Mouse (Mus musculus) spleen, postnatal 36 days (tissue): ENCODE measurements around the gene Gm43064.
"Not testable (repeated sequence)": the region's sequence is repeated elsewhere in the genome, so short reads cannot be mapped to it uniquely, and the experiment has no call there.

Experiments
- DNase-seq, 2 experiments: peaks; one replicate each; pipeline ENCODE4 v3.0.0; 2022; ENCODE audit warnings: low spot score in 2 of 2, mixed read lengths in 1 of 2

Gm43064 gene

DNA sequence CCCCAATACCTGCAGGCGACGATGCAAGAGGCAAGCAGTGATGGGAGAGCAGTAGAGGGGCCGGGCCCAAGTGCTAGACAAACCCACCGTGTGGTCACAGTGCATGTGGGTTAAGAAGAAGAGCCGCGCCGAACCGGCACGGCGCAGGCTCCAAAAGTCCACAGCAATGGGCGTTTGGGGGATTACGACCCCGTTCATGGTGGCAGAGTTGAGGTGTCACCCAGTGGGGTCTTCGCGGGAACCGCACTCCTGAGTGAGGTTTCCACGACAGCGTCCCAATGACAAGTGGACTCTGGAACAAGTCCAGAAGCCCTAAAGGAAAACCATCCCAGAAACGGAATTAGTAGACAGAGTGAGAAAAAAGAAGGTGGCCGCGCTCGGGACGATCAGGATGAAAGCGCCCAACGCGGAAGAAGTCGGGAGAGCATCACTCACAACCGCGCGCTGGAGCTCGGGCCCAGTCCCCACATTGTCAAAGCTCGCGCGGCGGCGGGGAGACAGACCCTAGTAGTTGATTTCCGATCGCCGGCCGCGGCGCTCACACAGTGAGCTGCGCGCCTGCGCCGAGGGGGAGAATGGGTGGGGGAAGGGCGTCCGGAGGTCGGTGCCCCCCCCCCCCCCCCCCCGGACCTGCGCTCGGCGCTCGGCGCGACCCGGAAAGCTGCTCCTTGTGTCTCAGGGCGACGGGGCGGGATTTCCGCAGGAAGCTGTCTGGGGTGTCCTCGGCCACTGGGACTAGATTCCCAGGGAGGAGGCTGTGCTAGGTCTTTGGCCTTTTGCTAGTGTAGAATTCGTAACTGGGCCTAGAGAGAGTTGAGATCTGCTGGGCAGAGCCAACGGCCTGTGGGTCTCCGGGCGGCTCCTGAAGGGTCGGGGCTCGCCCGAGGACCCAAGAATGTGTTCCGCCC is at the start of gene Gm43064, which contains the start of the genes Dclre1b and Ap4b1:
TSS of gene Gm43064 (plus strand) at position 683 of the 908 bp plus-strand sequence.
TSS of gene Dclre1b (minus strand) at position 554 of the 908 bp plus-strand sequence.
TSS of gene Ap4b1 (plus strand) at position 630 of the 908 bp plus-strand sequence.
- DNase-seq = peak; percentile 91 to 92

DNA sequence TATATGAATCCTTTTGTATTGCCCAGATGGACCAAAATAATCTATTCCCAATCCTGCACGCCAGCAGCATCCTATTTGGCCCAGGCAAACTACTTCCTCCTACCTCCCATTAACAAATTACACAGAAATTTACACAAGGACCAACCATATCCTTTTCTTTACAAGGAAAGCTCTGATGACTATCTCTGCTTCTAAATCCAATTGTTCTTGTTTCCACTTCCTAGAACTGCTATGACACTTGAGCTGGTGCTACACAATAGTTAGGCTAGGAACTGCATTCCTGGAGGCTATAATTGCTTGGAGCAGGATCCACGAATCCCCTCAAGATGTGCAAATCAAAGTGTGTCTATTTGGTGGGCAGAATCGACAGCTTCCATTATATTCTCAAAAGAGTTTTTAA is 42.6 kb upstream of the Gm43064 start:
- DNase-seq = no peak

DNA sequence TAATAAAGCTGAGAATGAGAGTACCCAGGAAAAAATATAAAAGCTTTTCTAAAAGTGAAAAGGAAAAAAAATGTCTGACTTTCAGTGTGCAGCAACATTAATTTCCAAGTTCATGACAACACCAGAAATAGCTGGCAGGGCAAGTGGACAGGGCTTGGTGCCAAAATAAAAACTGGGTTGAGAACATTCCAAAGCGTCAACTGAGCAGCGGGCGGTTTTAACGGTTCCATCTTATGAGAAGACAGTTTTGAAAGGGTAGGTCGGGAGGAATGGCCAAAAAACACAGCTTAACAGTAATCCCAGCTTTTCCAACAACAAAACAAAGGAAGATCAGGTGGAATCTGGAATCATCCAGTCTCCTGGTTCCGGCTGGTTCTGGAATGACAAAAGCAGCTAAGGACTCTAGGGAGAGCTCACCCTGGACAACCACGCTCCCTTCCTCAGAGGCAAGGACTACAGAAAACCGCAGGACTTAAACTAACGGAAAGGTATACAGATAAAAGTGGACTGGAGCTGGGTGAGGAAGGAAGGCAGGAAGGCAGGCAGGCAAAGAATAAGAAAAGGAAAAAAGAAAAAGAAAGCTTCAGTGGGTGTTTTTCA is 37.7 kb upstream of the Gm43064 start:
- DNase-seq = no peak

DNA sequence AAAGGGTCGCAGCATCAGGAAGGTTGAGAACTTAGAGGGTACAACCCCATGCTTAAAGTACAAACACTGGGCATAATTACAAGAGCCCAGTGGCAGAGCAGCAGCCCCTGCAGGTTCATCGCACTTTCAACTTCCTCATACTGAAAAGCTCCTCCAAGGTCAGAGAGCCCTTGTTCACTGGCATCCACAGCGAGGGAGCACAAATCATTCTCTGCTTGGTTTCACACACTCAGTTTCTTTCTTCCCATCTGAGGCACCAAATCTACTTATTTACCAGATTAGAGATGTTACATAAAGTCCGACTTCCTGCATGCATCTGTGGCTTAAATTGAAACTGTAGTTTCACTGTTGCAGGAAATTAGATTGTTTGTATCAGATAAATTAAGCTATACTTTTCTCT is 36.5 kb upstream of the Gm43064 start:
- DNase-seq = peak; percentile 75 to 79

DNA sequence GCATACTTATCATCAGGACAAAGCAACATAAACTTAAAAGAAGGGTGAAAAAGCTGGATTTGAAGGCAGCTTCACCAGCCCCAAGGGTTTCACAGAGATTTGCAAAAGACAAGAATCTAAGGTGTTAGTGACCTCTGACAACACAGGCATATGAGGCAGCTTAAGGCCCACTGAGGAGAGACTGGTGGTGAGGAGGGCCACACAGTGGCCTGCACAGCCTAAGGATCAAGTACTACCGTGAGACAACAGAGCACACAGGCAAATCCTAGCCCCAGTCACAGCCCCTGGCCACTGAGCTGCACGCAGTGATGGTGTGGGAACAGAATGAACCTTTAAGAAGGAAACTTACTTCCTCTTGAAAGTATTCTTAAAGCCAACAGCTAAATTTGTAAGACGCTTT is 35.9 kb upstream of the Gm43064 start:
- DNase-seq = no peak

DNA sequence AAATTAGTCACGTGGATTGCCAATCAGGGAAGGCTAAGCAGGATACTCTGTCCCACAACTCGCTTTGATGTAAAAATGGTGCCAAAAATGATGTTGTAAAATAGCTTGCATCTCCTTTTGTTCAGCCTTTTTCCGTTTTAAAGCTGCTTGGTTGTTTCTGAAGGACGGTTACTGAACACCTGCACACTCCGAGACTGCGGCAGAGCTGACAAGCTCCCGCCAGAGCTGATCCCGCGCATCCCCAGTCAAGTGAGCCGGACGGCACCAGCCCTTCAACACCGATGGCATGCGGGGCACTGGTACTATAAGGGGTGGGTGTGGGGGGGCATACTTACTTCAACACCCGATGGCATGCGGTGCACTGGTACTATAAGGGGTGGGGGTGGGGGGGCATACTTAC is 35.4 kb upstream of the Gm43064 start:
- no peak for DNase-seq

DNA sequence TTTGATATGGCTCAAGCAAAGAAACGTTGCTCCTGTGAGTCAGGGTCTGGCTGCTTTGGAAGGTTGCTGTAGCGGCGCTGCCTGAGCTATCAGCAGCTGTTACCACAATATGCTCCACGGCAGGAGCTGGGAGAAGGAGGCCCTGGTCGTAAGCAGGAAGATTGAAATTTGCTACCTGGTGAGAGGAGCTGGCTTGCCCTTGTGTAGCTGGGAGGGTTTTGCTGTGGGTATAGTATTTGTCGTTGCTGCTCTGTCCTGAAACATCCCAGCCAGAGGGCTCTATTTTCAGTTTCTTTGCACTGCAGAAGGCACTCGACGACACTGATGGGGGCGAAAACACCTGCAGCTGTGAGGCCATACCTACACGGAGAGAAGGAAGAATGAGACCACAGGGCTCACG is 31.4 kb upstream of the Gm43064 start:
- no peak for DNase-seq

DNA sequence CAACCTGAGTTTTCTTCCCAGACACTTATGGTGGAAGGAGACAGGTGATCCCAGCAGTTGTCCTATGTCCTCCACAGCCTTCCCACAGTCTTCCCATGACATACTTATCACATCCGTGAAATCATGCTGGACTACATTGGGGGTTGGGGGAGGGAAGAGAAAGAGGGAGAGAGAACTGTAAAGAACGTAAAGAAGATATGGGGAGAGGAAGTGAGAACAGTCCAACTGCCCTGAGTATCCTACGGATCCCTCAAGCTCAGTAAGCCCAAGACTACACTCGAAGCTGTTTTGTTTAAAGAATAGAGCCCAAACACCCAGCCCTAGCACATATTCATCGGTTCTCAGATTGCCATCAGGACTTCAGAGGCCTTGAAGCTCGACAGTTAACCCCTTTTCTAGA is 30.7 kb upstream of the Gm43064 start:
- no peak for DNase-seq

DNA sequence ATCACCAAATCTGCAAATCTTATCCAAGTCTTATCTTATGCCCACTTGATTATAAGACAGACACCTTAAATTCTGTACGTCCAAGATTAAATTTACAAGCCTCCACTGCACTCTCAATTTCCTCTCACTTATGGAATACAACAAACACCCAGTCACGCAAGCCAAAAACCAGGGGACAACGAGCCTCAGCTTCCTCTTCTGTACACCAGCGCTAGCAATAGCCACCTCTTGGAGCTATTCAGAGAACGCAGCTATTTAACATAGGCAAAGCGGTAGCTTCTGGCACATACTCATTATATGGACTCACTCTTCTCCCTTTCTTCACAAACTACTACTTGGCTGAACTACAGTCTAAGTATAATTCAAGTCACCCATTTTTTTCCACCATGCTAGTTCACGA is 30.2 kb upstream of the Gm43064 start:
- no peak for DNase-seq

DNA sequence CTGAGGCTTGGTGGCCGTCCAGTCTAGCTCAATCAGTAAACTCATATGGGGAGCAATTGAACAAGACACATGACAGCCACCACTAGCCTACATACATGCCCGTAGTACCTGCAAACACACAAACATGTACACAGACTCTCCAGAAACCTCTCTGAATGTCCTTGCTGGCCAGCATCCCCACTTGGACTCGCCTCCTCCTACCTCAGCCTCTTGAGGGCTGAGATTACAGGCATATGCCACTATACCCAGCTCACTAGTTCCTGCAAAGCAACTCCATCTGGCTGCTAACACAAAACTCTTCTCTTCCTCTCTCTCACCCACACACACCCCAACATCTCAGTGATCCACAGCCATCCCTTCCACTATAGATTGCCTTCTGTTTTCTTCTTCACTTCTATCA is 29.1 kb upstream of the Gm43064 start:
- DNase-seq = no peak

DNA sequence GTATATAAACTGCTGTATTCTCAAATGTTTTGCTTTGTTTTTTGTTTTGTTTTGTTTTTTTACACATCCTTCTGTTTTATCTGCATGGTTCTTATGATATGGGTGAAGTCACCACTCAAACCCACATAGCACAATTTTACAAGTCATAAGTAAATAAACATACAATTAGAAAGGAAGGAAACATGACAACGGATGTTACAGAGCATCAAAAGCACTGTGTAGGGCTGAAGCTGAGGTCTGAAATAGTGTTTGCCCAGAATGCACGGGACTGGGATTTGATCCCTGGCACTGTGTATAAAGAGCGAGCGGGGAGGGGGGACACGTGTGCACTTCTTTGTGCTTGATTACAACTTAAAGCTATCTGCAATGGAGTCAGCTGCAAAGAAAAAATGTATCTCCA is 28.6 kb upstream of the Gm43064 start:
- DNase-seq = no peak

DNA sequence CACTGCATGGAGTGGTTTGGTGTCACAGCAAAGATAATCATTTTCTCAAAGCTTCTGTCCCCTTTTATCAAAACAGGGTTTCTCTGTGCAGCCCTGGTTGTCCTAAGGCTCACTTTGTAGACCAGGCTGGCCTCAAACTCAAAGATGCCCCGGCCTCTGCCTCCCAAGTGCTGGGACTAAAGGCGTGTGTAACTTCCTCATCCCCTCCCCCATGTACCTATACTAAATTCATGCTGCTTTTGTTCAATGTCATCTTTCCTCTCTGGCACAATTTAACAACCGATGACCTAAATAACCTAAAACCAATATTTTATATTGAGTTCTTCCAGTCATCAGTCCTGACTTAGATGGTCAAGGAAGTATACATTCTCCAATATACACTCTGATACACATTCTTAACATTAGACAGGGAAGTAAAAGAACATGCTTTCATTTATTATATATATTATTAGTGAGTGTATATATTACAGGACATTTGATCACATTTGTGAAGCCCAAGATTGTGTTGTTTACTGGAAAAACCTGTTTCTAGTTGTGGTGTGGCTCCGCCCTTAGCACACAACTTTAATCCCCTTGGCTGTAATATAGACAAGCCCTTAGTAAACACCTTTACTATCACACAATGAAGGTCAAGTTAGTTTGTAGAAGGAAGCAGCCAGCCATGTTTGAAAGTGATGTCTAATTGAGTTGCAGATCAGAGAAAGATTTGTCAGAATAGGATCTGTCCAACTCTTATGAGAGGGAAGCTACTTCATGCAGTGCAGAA is 26.3 kb upstream of the Gm43064 start:
- peak in 1 of 2 experiments; percentile 45 for DNase-seq

DNA sequence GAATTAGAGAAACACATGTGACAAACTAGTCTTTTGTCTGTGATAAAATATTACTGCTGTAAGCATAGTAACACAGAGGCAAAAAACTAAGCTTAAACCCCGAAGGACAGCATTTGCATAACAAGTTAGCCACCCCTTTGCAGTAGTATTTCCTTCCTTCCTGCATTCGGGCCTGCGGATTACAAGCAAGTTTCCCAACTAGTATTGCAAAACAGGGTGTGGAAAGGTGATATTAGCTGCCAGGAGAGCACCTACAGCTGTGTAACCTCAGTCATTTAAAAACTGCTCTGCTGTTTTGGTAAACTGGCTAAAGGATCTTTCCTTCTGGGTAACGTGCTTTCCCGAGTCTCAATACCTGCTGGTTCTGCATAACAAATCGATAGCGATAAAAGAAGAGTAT is 22.1 kb upstream of the Gm43064 start:
- DNase-seq = peak; percentile 48 to 59

DNA sequence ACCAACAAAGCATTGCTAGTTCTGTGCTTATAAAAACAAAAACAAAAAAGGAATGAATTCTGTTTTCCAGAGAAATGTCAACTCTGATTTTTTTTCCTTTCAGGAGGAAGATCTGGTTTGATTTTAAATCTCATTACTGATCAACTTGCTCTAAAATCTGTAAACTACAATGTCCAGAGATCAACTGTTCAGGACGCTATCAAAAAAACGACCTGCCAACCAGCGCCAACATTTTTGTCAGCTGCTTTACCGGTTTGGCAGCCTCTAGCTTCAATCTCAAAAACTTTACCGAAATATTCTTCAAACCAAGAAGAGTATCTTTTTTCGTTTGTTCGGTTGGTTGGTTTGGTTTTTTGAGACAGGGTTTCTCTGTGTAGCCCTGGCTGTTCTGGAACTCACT is 20.3 kb upstream of the Gm43064 start:
- DNase-seq = no peak

DNA sequence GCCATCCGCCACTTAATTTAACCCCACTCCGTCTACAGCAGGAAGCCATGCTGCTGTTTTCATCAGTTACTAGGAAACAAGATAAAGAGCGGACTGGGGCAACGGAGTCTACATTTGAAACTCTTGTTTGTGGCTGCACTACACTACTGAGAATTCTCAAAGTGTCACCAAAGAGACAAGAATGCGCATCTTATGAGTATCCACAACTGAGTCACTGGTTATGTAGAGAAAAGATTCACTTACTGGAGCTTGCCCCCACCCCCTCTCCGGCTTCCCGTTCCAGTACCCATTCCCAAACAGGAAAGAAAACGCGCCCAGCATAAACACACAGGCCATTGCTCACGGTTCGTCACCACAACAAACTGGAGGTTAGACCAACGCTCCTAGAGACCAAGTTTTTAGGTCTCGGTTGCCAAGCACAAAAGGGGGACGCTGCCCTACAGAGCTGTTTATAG is 19.5 kb upstream of the Gm43064 start:
- peak; percentile 46 to 56 for DNase-seq

DNA sequence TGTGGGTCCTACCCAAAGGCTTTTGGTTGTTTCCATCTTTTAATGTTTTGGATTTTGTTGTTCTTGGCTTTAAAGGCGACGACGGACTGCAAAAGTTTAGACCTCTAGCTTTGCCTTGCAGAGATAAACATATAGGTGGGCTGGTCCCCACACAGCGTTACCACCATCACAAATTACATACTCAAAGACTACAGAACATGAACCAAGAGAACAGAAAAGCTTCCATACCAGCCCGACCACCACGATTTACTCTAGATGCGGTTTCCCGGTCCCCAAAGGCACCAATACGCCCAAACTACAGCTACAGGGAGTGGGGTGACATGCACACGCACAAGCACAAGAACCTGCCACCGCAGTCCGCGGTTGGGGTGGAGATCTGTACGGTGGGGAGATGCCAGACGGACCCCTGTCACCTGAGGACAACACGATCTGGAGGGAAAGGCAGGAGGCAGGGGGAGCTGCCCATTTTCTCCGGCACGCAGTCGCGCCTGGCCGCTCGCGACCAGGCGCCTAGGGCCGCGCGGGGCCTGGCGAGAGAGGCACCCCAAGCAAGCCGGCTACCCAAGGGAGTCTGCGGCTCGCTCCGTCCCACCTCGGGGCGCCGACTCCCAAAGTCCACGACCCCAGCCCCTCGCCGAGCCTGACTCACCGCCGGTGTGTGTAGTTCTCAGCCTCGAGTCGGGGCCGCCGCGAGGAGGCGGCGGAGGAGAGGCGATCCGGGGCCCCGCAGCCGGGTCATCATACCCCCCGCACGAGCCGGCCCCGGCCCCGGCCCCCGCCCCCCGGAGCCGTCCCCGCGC is 18.8 kb upstream of the Gm43064 start:
- DNase-seq = peak in 1 of 2 experiments; percentile 44

DNA sequence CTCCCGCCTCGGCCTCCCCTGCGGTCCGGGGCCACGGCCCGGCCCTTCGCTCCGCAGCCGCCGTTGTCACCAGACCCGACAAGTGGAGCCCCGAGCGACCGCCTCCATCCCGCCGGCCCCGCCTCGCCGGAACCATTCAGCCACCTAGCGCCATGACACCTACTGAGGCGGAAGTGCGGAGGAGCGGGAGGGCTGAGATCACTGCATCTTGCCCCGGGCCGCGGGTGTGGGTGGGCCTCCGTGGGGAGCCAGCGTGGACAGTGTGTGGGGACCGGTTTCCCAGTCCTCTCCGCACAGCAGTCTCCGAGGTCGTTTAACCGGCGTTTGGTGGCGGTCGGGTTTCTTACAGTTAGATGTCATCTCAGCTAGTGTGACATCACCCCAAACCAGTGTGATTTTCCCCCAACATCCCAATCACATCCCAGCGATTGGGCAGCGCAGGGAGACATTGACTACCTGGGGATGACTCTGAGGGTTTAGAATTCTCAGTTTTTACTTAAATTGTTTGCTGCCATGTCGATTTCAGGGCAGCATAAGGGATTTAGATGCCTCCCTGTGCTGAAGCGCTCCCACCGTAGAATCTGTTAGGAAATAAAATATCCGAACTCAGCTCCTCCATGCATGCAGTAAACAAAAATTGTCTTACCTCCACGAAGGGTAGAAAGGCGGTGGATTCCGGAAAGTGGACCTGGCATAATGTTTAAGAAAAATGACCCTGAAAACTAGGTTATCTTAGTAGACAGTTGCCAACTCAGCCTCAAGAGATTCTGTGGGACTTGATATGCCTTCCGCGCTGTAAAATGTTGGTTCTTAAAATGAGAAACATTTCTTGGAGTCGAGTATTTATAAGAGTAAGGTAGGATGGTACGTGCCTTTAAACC is 17.9 kb upstream of the Gm43064 start, which contains the start of gene Hipk1:
TSS of gene Hipk1 (minus strand) at position 334 of the 881 bp plus-strand sequence.
- DNase-seq = peak; percentile 95

DNA sequence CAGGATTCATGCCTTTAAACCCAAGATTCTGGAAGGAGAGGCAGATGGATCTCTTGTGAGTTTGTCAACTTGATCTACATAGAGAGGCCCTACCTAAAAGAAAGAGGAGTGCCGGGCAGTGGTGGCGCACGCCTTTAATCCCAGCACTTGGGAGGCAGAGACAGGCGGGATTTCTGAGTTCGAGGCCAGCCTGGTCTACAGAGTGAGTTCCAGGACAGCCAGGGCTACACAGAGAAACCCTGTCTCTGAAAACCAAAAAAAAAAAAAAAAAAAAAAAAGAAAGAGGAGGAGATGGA is 17.3 kb upstream of the Gm43064 start:
- not testable (repeated sequence) for DNase-seq

DNA sequence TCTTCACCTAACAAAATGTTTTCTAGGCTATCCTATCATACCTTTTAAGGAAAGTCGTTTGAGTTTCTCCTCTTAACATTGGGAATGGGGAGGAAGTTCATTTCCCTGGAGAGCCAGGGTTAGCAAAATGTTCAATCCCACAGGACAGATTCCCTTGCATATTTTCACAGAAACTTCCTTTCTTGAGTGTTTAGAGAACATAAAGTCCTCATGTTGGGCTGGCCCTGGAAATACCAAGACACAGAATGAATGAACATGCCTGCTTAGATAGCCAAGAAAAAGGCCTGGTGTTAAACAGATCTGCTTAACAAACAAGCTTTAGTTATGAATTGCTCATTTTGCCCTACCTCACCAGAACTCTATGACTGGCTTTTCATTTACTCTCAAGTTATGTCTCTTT is 16.8 kb upstream of the Gm43064 start:
- DNase-seq = no peak

DNA sequence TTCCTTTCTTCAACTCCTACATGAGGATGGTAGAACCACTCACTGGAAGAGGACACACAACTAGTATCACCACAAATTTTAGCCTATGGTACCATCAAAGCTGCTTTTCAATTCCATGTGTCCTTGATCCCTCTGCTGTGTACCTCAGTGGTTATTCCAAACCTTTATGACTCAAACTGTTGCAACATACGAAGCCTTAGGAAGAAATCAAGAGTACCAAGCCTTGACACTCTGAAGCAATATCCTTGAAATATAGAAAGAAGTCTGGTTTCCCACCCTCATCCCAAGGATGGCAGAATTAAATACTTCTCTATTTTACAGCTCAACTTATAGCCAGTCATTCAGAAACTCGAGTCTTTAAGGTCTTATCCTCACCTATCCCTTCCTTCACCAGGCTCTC is 13.0 kb upstream of the Gm43064 start:
- DNase-seq = no peak
